In the genomic region with DNA sequence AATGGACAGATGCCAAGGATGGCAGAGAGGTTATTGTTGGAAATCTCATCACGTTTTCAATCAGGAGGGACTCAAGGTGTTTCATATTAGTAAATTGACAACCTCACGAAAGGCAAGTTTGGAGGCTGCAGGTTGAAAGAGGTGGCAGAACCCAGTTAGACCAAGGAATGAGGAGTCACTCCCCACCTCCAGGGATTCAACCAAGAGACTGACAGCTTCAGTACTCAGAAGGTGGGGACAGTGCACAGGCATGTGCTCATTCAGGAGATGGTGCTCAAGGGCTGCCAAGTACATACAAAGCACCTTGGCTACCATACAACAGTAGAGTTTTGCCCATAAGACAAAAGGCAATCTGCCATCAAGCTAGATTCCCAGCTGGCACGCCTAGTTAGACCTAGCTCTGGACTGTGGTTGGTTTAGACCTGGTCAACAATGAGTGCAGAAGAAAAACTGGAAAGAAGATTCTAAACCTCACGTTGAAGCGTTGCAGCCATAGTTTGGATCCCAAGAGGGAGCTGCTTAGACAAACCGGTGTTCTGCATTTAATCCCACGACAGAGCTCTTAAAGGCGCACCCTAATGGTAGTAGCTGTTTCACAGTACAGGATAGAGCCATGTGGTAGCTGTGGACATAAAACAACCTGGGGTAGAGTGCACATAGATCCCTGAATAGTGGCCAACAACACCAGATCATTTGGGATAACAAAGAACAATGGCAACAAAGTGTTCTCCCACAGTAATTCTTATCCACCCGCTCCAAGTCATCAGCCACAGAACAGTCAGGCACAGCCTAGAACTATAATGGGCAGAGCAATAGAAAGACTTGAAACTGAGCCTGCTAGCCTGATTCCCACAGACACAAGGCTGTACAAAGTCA, we compare ENCODE assay signal across 8 mouse cellular contexts. TPM values are rescaled to one million over a fixed set of nuclear protein-coding genes. Genes with fewer than 3 reads are reported as not detected.
DNase-seq lines count a peak whose midpoint lies in the region; ATAC-seq and TF ChIP-seq lines count a peak whose summit lies in the region.

No protein-coding gene starts in this region.

- H3K36me3 ChIP-seq in heart, embryonic 16.5 days (ENCODE audit: control insufficient read depth, insufficient read depth) = peaks cover 3% of the 10 kb centered on the region; the same call in 1 of the 2 replicates
- H3K36me3 ChIP-seq in CH12.LX (replicated peaks in 1 of 2; ENCODE audit: control insufficient read depth in 1 of 2, insufficient read depth in 1 of 2, low read length in 1 of 2) = peaks cover 5 to 30% of the 10 kb centered on the region in 2 experiments
- H3K36me3 ChIP-seq in hindbrain, embryonic 16.5 days (ENCODE audit: control insufficient read depth, insufficient read depth, low read length) = no peaks in the 10 kb centered on the region; the same call in 1 of the 2 replicates

- TF ChIP-seq POLR2A in CH12.LX (IDR thresholded peaks at IDR 0.05; ENCODE audit: low read depth, low read length) = no peak

- no peak overlapping the region for H3K9ac ChIP-seq in heart, embryonic 16.5 days (ENCODE audit: low read length)
- no peak overlapping the region for H3K9ac ChIP-seq in CH12.LX (ENCODE audit: insufficient read depth, low read depth)
- peak overlapping the region; percentile 71; the same call in 1 of the 2 replicates for H3K9ac ChIP-seq in hindbrain, embryonic 16.5 days (ENCODE audit: low read depth, low read length)

- ATAC-seq in heart, embryonic 16.5 days (replicated peaks; ENCODE audit: extremely low read depth, insufficient read depth, low FRiP score) = no peak
- ATAC-seq in hindbrain, embryonic 16.5 days = no peak

- H3K4me3 ChIP-seq in heart, embryonic 16.5 days (ENCODE audit: low read length) = no peak overlapping the region
- H3K4me3 ChIP-seq in CH12.LX (replicated peaks in 1 of 3; ENCODE audit: low read depth in 2 of 3, low read length in 2 of 3, poor library complexity in 1 of 3) = no peak overlapping the region
- peak overlapping the region; percentile 44 for H3K4me3 ChIP-seq in hindbrain, embryonic 16.5 days (ENCODE audit: low read length)

- 72% methylated on average over 9 of the region's 9 CpGs for WGBS in heart, embryonic 16.5 days
- WGBS in hindbrain, embryonic 16.5 days = 74% methylated on average over 9 of the region's 9 CpGs

- DNase-seq in heart, postnatal 25 days (ENCODE audit: low spot score) = no peak
- DNase-seq in CH12.LX (ENCODE audit: extremely low read depth) (no peak), R1 (ENCODE audit: low read depth, low spot score) (peak; percentile 17)
- no peak for DNase-seq in right cerebral cortex, postnatal 4 days
- no peak for DNase-seq in urinary bladder, postnatal 25 days (ENCODE audit: low spot score)
- DNase-seq in lung, postnatal 25 days (ENCODE audit: low spot score) = no peak

- peaks cover 18% of the 10 kb centered on the region for H3K4me1 ChIP-seq in heart, embryonic 16.5 days (ENCODE audit: control insufficient read depth, insufficient read depth, low read length)
- H3K4me1 ChIP-seq in CH12.LX (ENCODE audit: control insufficient read depth in 1 of 2, insufficient read depth in 2 of 2) = peaks cover 0 to 26% of the 10 kb centered on the region in 2 experiments; a peak in 2 of 4 replicates
- H3K4me1 ChIP-seq in hindbrain, embryonic 16.5 days (ENCODE audit: control insufficient read depth, insufficient read depth, low read depth, low read length) = peaks cover 16% of the 10 kb centered on the region

- H3K27me3 ChIP-seq in heart, embryonic 16.5 days (ENCODE audit: control insufficient read depth, insufficient read depth, low read length) = no peaks in the 10 kb centered on the region
- no peaks in the 10 kb centered on the region for H3K27me3 ChIP-seq in CH12.LX (replicated peaks)
- no peaks in the 10 kb centered on the region for H3K27me3 ChIP-seq in hindbrain, embryonic 16.5 days (replicated peaks; ENCODE audit: control insufficient read depth, insufficient read depth, low read length)

- no peaks in the 10 kb centered on the region for H3K79me2 ChIP-seq in CH12.LX (replicated peaks; ENCODE audit: control insufficient read depth, extremely low read depth, insufficient read depth, poor library complexity, severe bottlenecking)

- H3K4me2 ChIP-seq in heart, embryonic 16.5 days (ENCODE audit: low read depth, low read length) = peak overlapping the region; percentile 71; the same call in 1 of the 2 replicates
- peak overlapping the region; percentile 34 for H3K4me2 ChIP-seq in CH12.LX (ENCODE audit: insufficient read depth, low read depth, poor library complexity, severe bottlenecking)
- H3K4me2 ChIP-seq in hindbrain, embryonic 16.5 days (ENCODE audit: low read length) = peak overlapping the region; percentile 51

- intact Hi-C loops in heart, postnatal 25 days (cut with DNase I) = no loop called here

- no peak overlapping the region for H3K27ac ChIP-seq in heart, embryonic 16.5 days (ENCODE audit: low read length)
- 0 out of 2 replicates have a peak overlapping the region, but pooled peaks have one; percentile 24 for H3K27ac ChIP-seq in CH12.LX (ENCODE audit: insufficient read depth, low read depth)
- peak overlapping the region; percentile 74 for H3K27ac ChIP-seq in hindbrain, embryonic 16.5 days (ENCODE audit: low read depth, low read length)

- dilution Hi-C loops in CH12.LX (cut with MboI; ENCODE audit: extremely low pct_ligation_motif_present, extremely low pct_unique_long_range_greater_than_20kb, low sequenced_read_pairs) = no loop called here

- H3K9me3 ChIP-seq in heart, embryonic 16.5 days (replicated peaks; ENCODE audit: control insufficient read depth, low read length) = no peaks in the 10 kb centered on the region
- H3K9me3 ChIP-seq in CH12.LX (replicated peaks; ENCODE audit: low read length) = no peaks in the 10 kb centered on the region
- no peaks in the 10 kb centered on the region for H3K9me3 ChIP-seq in hindbrain, embryonic 16.5 days (ENCODE audit: control insufficient read depth, low read length)

- TF ChIP-seq EP300 in CH12.LX (IDR thresholded peaks at IDR 0.05; ENCODE audit: low read length) = no peak

- in situ Hi-C loops in CH12.LX (cut with MboI; ENCODE audit: low pct_ligation_motif_present, low pct_unique_long_range_greater_than_20kb, low sequenced_read_pairs) = no loop called here

- TF ChIP-seq CTCF in CH12.LX (conservative IDR thresholded peaks at IDR 0.05 in 1 of 2, IDR thresholded peaks at IDR 0.05 in 1 of 2; ENCODE audit: low read depth in 2 of 2, low read length in 2 of 2) = no peak

- no peak for TF ChIP-seq RAD21 in CH12.LX (IDR thresholded peaks at IDR 0.05; ENCODE audit: low read depth, low read length)

TF ChIP-seq in CH12.LX, 34 proteins besides CTCF, POLR2A, EP300 and RAD21:
- TF ChIP-seq CHD1 (IDR thresholded peaks at IDR 0.05; ENCODE audit: low read depth, low read length) = no peak
- TF ChIP-seq NELFE (IDR thresholded peaks at IDR 0.05; ENCODE audit: low read depth, low read length) = no peak
- no peak for TF ChIP-seq TCF12 (IDR thresholded peaks at IDR 0.05; ENCODE audit: low read depth, low read length)
- no peak for TF ChIP-seq HCFC1 (IDR thresholded peaks at IDR 0.05; ENCODE audit: low read depth, low read length)
- TF ChIP-seq MAFK (IDR thresholded peaks at IDR 0.05; ENCODE audit: insufficient replicate concordance, low read length) = no peak

RNA-seq across cellular contexts. Expression of gene Pecr, which starts 27.5 kb away (rescaled TPM):
- polyA plus RNA-seq in heart, embryonic 16.5 days (2015; fragmentation: Nextera tagmentation; extraction: Ambion mirVana) = 22.9 and 23.4 TPM in 2 replicates
- total RNA-seq in heart, postnatal 25 days (2021) = 10 to 100 TPM; 11.1 to 11.2 TPM
- total RNA-seq in CH12.LX (2012; rRNA removed) (17.6 and 17.8 TPM in 2 replicates), CH12.LX (2014; rRNA removed) (21.3 and 21.4 TPM in 2 replicates)
- 24.8 and 26.5 TPM in 2 replicates for polyA plus RNA-seq in CH12.LX (2012; ENCODE audit: insufficient read length, low read depth)
- 9.4 and 10.6 TPM in 2 replicates for polyA plus RNA-seq in hindbrain, embryonic 16.5 days (2015; fragmentation: Nextera tagmentation; extraction: Ambion mirVana)

RNA-seq across cellular contexts. Expression of gene Tmem169, which starts 27.6 kb away (rescaled TPM):
- polyA plus RNA-seq in heart, embryonic 16.5 days (2015; fragmentation: Nextera tagmentation; extraction: Ambion mirVana) = 2.0 and 3.4 TPM in 2 replicates
- total RNA-seq in heart, postnatal 25 days (2021) = not detected
- 0.04 and 0.17 TPM in 2 replicates for total RNA-seq in CH12.LX (2012; rRNA removed)
- 0.26 TPM in 1 of 2 replicates, not detected in the other for total RNA-seq in CH12.LX (2014; rRNA removed)
- polyA plus RNA-seq in CH12.LX (2012; ENCODE audit: insufficient read length, low read depth) = not detected in 2 replicates
- polyA plus RNA-seq in hindbrain, embryonic 16.5 days (2015; fragmentation: Nextera tagmentation; extraction: Ambion mirVana) = 34.2 and 38.7 TPM in 2 replicates

RNA-seq across cellular contexts. Expression of gene Mreg, which starts 44.5 kb away (rescaled TPM):
- polyA plus RNA-seq in heart, embryonic 16.5 days (2015; fragmentation: Nextera tagmentation; extraction: Ambion mirVana) = 9.5 and 18.8 TPM in 2 replicates
- total RNA-seq in heart, postnatal 25 days (2021) = 10 to 100 TPM; 25.0 to 30.7 TPM
- total RNA-seq in CH12.LX (2012; rRNA removed) = 46.4 and 50.6 TPM in 2 replicates
- 51.9 and 52.4 TPM in 2 replicates for total RNA-seq in CH12.LX (2014; rRNA removed)
- polyA plus RNA-seq in CH12.LX (2012; ENCODE audit: insufficient read length, low read depth) = 64.3 and 69.8 TPM in 2 replicates
- polyA plus RNA-seq in hindbrain, embryonic 16.5 days (2015; fragmentation: Nextera tagmentation; extraction: Ambion mirVana) = 2.2 and 2.7 TPM in 2 replicates

RNA-seq across cellular contexts. Expression of gene Xrcc5, which starts 50.6 kb away (rescaled TPM):
- 19.6 and 23.4 TPM in 2 replicates for polyA plus RNA-seq in heart, embryonic 16.5 days (2015; fragmentation: Nextera tagmentation; extraction: Ambion mirVana)
- 10 to 100 TPM; 13.1 to 14.4 TPM for total RNA-seq in heart, postnatal 25 days (2021)
- 53.4 and 58.6 TPM in 2 replicates for total RNA-seq in CH12.LX (2012; rRNA removed)
- 83.5 and 93.1 TPM in 2 replicates for total RNA-seq in CH12.LX (2014; rRNA removed)
- polyA plus RNA-seq in CH12.LX (2012; ENCODE audit: insufficient read length, low read depth) = 60.3 and 62.6 TPM in 2 replicates
- 15.9 and 17.3 TPM in 2 replicates for polyA plus RNA-seq in hindbrain, embryonic 16.5 days (2015; fragmentation: Nextera tagmentation; extraction: Ambion mirVana)
